Mouse (Mus musculus) brain, embryonic 14.5 days (tissue): ENCODE measurements around the gene Tsc22d1. TPM values are rescaled to one million over a fixed set of nuclear protein-coding genes. Genes with fewer than 3 reads are reported as not detected.

Source experiments
- DNase-seq: peaks from one replicate; pipeline ENCODE4 v3.0.0-alpha.2; 2011; ENCODE audit warnings: low read depth
- CTCF ChIP-seq: fragments of 200-500 bp; IDR thresholded peaks from 2 replicates; pipeline ENCODE4 v1.5.1; 2012; ENCODE audit warnings: inconsistent platforms, mild to moderate bottlenecking, moderate library complexity, borderline replicate concordance; ENCODE audit not compliant: insufficient read depth, insufficient read length; ENCODE audit errors: extremely low read depth
- POLR2A ChIP-seq: fragments of 200-500 bp; IDR thresholded peaks from 2 replicates; pipeline ENCODE4 v1.6.1; 2012; ENCODE audit warnings: mild to moderate bottlenecking, inconsistent platforms, borderline replicate concordance; ENCODE audit not compliant: poor library complexity, insufficient read depth, insufficient read length, severe bottlenecking; ENCODE audit errors: extremely low read depth
- polyA plus RNA-seq: library from polyadenylated mRNA; depleted of rRNA; stranded (reverse); fragments of >200 nt; gene quantifications from 2 replicates; pipeline ENCODE4 v1.2.3, GENCODE M21; 2012

Tsc22d1 gene
- polyA plus RNA-seq, 1 experiment, result 563 TPM

- DNase-seq, result no peak
These were observed 36.2 kb downstream of the Tsc22d1 start for GRCm38 (mm10) chr14:76451011-76451410.

GRCm38 (mm10) chr14:76452751-76453360 lies 38.1 kb downstream of the Tsc22d1 start:
- peak; percentile 69 for DNase-seq

More at GRCm38 (mm10) chr14:76451011-76451410, 36.2 kb downstream of the Tsc22d1 start:
- TF ChIP-seq POLR2A (no peak), CTCF (no peak)

GRCm38 (mm10) chr14:76454673-76455072 lies 39.9 kb downstream of the Tsc22d1 start:
- no peak for TF ChIP-seq POLR2A
- no peak for TF ChIP-seq CTCF
- peak; percentile 82 for DNase-seq

More at GRCm38 (mm10) chr14:76452751-76453360, 38.1 kb downstream of the Tsc22d1 start:
- TF ChIP-seq CTCF (no peak), POLR2A (no peak)

- DNase-seq, result peak; percentile 19
- TF ChIP-seq CTCF, result no peak
These were observed 40.4 kb downstream of the Tsc22d1 start for GRCm38 (mm10) chr14:76455159-76455558.

GRCm38 (mm10) chr14:76457696-76458095 lies 42.9 kb downstream of the Tsc22d1 start:
- no peak for TF ChIP-seq POLR2A
- no peak for TF ChIP-seq CTCF
- DNase-seq, result no peak

GRCm38 (mm10) chr14:76460181-76460580 lies 45.4 kb downstream of the Tsc22d1 start:
- TF ChIP-seq POLR2A (no peak), CTCF (no peak)
- DNase-seq, result no peak

GRCm38 (mm10) chr14:76461182-76461775 lies 46.5 kb downstream of the Tsc22d1 start:
- no peak for DNase-seq
- TF ChIP-seq CTCF, result no peak
- no peak for TF ChIP-seq POLR2A

GRCm38 (mm10) chr14:76463414-76464098 lies 48.8 kb downstream of the Tsc22d1 start:
- TF ChIP-seq CTCF, result no peak
- no peak for TF ChIP-seq POLR2A
- DNase-seq, result no peak

GRCm38 (mm10) chr14:76464967-76465366 lies 50.2 kb downstream of the Tsc22d1 start:
- TF ChIP-seq POLR2A (no peak), CTCF (no peak)
- peak; percentile 51 for DNase-seq

GRCm38 (mm10) chr14:76466641-76467323 lies 52.0 kb downstream of the Tsc22d1 start:
- TF ChIP-seq CTCF (peak; percentile 78), POLR2A (no peak)
- peak; percentile 87 for DNase-seq

- TF ChIP-seq CTCF (no peak), POLR2A (no peak)
- DNase-seq, result no peak
These were observed 53.2 kb downstream of the Tsc22d1 start for GRCm38 (mm10) chr14:76467932-76468331.
